Mouse (Mus musculus) induced T-regulatory cell, adult 2 months (primary cell): ENCODE data around the gene Trpv2.
"Not testable (repeated sequence)": the region's sequence is repeated elsewhere in the genome, so short reads cannot be mapped to it uniquely, and the experiment has no call there.

Experiments used
- DNase-seq: peaks from one replicate; pipeline ENCODE4 v3.0.0-alpha.2; 2012; ENCODE audit warnings: low read depth

The Trpv2 gene

GRCm38 (mm10) chr11:62648591-62649391 is 74.5 kb downstream of the Trpv2 start, which contains the start of gene Mmgt2:
Gene Mmgt2, plus strand, starts transcription at chr11:62648664.
- peak; percentile 97 for DNase-seq

- not testable (repeated sequence) for DNase-seq
Measured at GRCm38 (mm10) chr11:62649803-62650202, 75.5 kb downstream of the Trpv2 start.
